Mouse (Mus musculus): ENCODE data around the gene Gm6309. TPM values are rescaled to one million over a fixed set of nuclear protein-coding genes. Genes with fewer than 3 reads are reported as not detected.
"Not testable (repeated sequence)": the region's sequence is repeated elsewhere in the genome, so short reads cannot be mapped to it uniquely, and the experiment has no call there.

Gm6309 gene
- polyA plus RNA-seq (2012): not detected in 2 replicates

GRCm38 (mm10) chr5:146170621-146171020, at the start of gene Gm6309:
Gene Gm6309, minus strand, starts transcription at chr5:146170721.
- not testable (repeated sequence) for TF ChIP-seq GATA1 (IDR thresholded peaks at IDR 0.05; ENCODE audit: low read length)

GRCm38 (mm10) chr5:146205537-146205936, 35.0 kb upstream of the Gm6309 start:
- no peak for TF ChIP-seq GATA1 (IDR thresholded peaks at IDR 0.05; ENCODE audit: low read length)

- no peak for TF ChIP-seq GATA1 (IDR thresholded peaks at IDR 0.05; ENCODE audit: low read length)
These were observed 33.4 kb upstream of the Gm6309 start for GRCm38 (mm10) chr5:146203921-146204320.

GRCm38 (mm10) chr5:146200580-146200979, 30.1 kb upstream of the Gm6309 start:
- TF ChIP-seq GATA1 (IDR thresholded peaks at IDR 0.05; ENCODE audit: low read length): no peak

GRCm38 (mm10) chr5:146199540-146199939, 29.0 kb upstream of the Gm6309 start:
- TF ChIP-seq GATA1 (IDR thresholded peaks at IDR 0.05; ENCODE audit: low read length): no peak

- TF ChIP-seq GATA1 (IDR thresholded peaks at IDR 0.05; ENCODE audit: low read length): no peak
These were observed 28.6 kb upstream of the Gm6309 start for GRCm38 (mm10) chr5:146199073-146199472.

GRCm38 (mm10) chr5:146193360-146193759, 22.8 kb upstream of the Gm6309 start:
- no peak for TF ChIP-seq GATA1 (IDR thresholded peaks at IDR 0.05; ENCODE audit: low read length)

- TF ChIP-seq GATA1 (IDR thresholded peaks at IDR 0.05; ENCODE audit: low read length): no peak
These were observed 20.2 kb upstream of the Gm6309 start for GRCm38 (mm10) chr5:146190501-146191269.

- TF ChIP-seq GATA1 (IDR thresholded peaks at IDR 0.05; ENCODE audit: low read length): no peak
These were observed 19.6 kb upstream of the Gm6309 start for GRCm38 (mm10) chr5:146190093-146190492.

- no peak for TF ChIP-seq GATA1 (IDR thresholded peaks at IDR 0.05; ENCODE audit: low read length)
These were observed 18.2 kb upstream of the Gm6309 start for GRCm38 (mm10) chr5:146188712-146189111.

- TF ChIP-seq GATA1 (IDR thresholded peaks at IDR 0.05; ENCODE audit: low read length): no peak
These were observed 17.6 kb upstream of the Gm6309 start for GRCm38 (mm10) chr5:146188144-146188543.

- not testable (repeated sequence) for TF ChIP-seq GATA1 (IDR thresholded peaks at IDR 0.05; ENCODE audit: low read length)
These were observed 14.7 kb upstream of the Gm6309 start, which contains the start of gene 1700001J03Rik for GRCm38 (mm10) chr5:146185204-146185603. Gene 1700001J03Rik, minus strand, starts transcription at chr5:146185304.

GRCm38 (mm10) chr5:146160439-146160838, 10.1 kb downstream of the Gm6309 start, which contains the start of gene Gm5565:
Gene Gm5565, minus strand, starts transcription at chr5:146160539.
- not testable (repeated sequence) for TF ChIP-seq GATA1 (IDR thresholded peaks at IDR 0.05; ENCODE audit: low read length)

GRCm38 (mm10) chr5:146150454-146150853, 20.1 kb downstream of the Gm6309 start:
- TF ChIP-seq GATA1 (IDR thresholded peaks at IDR 0.05; ENCODE audit: low read length): no peak

GRCm38 (mm10) chr5:146147903-146148302, 22.6 kb downstream of the Gm6309 start:
- no peak for TF ChIP-seq GATA1 (IDR thresholded peaks at IDR 0.05; ENCODE audit: low read length)

Other genes starting within 250 kb of the Gm6309 start
- gene Cyp3a25, start 161.1 kb downstream of the Gm6309 start, polyA plus RNA-seq (2012): not detected in 2 replicates
- not detected in 2 replicates for gene Cyp3a59, start 91.5 kb downstream of the Gm6309 start, polyA plus RNA-seq (2012)
- gene Gm5565, start 10.2 kb downstream of the Gm6309 start, polyA plus RNA-seq (2012): not detected in 2 replicates
- not detected in 2 replicates for gene 1700001J03Rik, start 14.6 kb upstream of the Gm6309 start, polyA plus RNA-seq (2012)
- gene Rnf6, start 50.8 kb upstream of the Gm6309 start, polyA plus RNA-seq (2012): 14.8 and 15.0 TPM in 2 replicates
- gene Cdk8, start 60.5 kb upstream of the Gm6309 start, polyA plus RNA-seq (2012): 33.9 and 45.6 TPM in 2 replicates
- gene Wasf3, start 214.3 kb upstream of the Gm6309 start, polyA plus RNA-seq (2012): not detected in 2 replicates